Mouse (Mus musculus) cortical plate, adult 2 months (tissue): ENCODE data around the gene Rcor2. TPM values are rescaled to one million over a fixed set of nuclear protein-coding genes. Genes with fewer than 3 reads are reported as not detected.

Experiments
- H3K27ac ChIP-seq: fragments of 200-500 bp; 2 replicates; pipeline ENCODE4 v1.5.1; 2012; ENCODE audit warnings: low read length, control low read depth, inconsistent platforms; ENCODE audit not compliant: insufficient read depth
- H3K4me1 ChIP-seq: fragments of 200-500 bp; 2 replicates; pipeline ENCODE4 v1.6.1; 2011; ENCODE audit warnings: low read length; ENCODE audit not compliant: control insufficient read depth, insufficient read depth
- H3K4me3 ChIP-seq: fragments of 200-500 bp; 2 replicates; pipeline ENCODE4 v1.5.1; 2011; ENCODE audit warnings: mild to moderate bottlenecking, low read length, control low read depth; ENCODE audit not compliant: insufficient read depth
- CTCF ChIP-seq: fragments of 200-500 bp; IDR thresholded peaks from 2 replicates; pipeline ENCODE4 v1.5.1; 2011; ENCODE audit warnings: mild to moderate bottlenecking, control low read depth, low read length; ENCODE audit not compliant: insufficient read depth; ENCODE audit errors: extremely low read depth
- POLR2A ChIP-seq: fragments of 200-500 bp; IDR thresholded peaks from 2 replicates; pipeline ENCODE4 v1.6.1; 2011; ENCODE audit warnings: mild to moderate bottlenecking, low read length, control low read depth; ENCODE audit not compliant: insufficient read depth; ENCODE audit errors: extremely low read depth
- polyA plus RNA-seq: library from polyadenylated mRNA; depleted of rRNA; stranded (reverse); fragments of >200 nt; gene quantifications from 2 replicates; pipeline ENCODE4 v1.2.3, GENCODE M21; 2012; rRNA removed

The Rcor2 gene
- 18.9 and 21.8 TPM in 2 replicates for polyA plus RNA-seq

DNA sequence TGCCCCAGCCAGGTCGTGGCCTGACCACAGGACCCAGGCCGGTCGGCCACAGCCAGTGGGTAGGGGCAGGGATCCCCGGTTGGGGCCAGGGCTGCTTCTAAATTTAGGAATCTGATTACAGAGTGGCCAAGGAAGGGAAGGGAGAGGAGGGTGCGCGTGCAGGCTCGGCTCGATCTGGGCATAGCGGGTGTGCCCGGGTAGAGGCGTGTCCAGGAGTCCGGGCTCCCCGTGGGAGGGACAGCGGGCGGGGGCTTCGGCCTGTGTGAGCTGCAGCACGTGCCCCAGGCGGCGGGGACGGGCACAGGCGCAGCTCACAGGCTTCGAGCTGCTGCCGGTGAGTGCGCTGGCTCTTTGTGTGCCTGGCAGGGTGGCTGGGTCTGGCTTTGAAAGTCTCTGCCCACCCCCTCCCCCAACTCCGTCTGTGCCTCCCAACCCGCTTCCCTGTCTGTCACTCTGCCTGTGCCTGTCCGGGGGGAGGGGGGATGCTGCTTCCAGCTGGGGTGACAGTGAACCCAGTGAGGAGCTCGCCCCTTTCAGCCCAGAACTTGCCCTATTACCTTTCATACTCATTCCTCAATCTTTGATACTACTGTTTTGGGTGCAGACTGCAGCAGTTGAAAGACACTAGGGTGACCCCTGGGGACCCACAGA lies at the start of gene Rcor2:
TSS of gene Rcor2 (plus strand) at position 235 of the 651 bp plus-strand sequence.
- H3K4me1 ChIP-seq: no peaks in the 10 kb centered on the region; the same call in 1 of the 2 replicates
- no peak for TF ChIP-seq CTCF
- no peak for TF ChIP-seq POLR2A

GRCm38 (mm10) chr19:7217926-7218267 lies 49.2 kb upstream of the Rcor2 start:
- TF ChIP-seq CTCF (no peak), POLR2A (no peak)
- H3K4me1 ChIP-seq: peaks cover 10% of the 10 kb centered on the region
- H3K27ac ChIP-seq: no peak overlapping the region
- 0 out of 2 replicates have a peak overlapping the region, but pooled peaks have one; percentile 82 for H3K4me3 ChIP-seq

More for the DNA sequence above, at the start of gene Rcor2:
- Histone ChIP-seq H3K27ac (peak within 1 kb of the TSS; percentile 29; the same call in 1 of the 2 replicates), H3K4me3 (peak within 1 kb of the TSS; percentile 57; the same call in 1 of the 2 replicates)

GRCm38 (mm10) chr19:7218753-7219152 lies 48.4 kb upstream of the Rcor2 start:
- Histone ChIP-seq H3K4me3 (no peak overlapping the region), H3K27ac (no peak overlapping the region), H3K4me1 (peaks cover 8% of the 10 kb centered on the region)
- TF ChIP-seq CTCF (no peak), POLR2A (no peak)

GRCm38 (mm10) chr19:7222196-7222595 lies 44.9 kb upstream of the Rcor2 start:
- Histone ChIP-seq H3K27ac (no peak overlapping the region), H3K4me3 (no peak overlapping the region), H3K4me1 (no peaks in the 10 kb centered on the region)
- TF ChIP-seq POLR2A (no peak), CTCF (no peak)

- no peaks in the 10 kb centered on the region for H3K4me1 ChIP-seq
- no peak overlapping the region for H3K27ac ChIP-seq
- no peak overlapping the region for H3K4me3 ChIP-seq
- no peak for TF ChIP-seq POLR2A
- TF ChIP-seq CTCF: no peak
Observed at GRCm38 (mm10) chr19:7223488-7223887, 43.6 kb upstream of the Rcor2 start.

DNA sequence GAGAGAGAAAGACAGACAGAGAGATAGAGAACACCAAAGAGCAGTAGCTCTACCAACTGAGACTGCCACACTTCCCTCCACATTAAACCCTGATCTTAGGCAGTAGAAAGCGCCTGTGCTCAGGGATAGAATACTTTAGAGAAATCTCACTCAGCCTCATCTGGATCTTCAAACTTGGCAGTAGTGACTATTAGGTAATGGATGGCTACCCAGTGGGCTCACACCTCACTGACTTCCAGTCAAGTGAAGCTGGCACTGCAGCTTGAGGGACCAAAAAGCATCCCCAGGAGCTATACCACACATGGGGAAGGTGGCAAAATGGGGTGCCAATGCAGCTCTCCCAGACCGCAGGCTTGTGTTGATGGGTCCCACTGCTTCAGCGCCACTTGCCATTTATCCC lies 42.9 kb upstream of the Rcor2 start:
- Histone ChIP-seq H3K4me3 (no peak overlapping the region), H3K4me1 (no peaks in the 10 kb centered on the region), H3K27ac (no peak overlapping the region)
- TF ChIP-seq POLR2A: no peak
- no peak for TF ChIP-seq CTCF

DNA sequence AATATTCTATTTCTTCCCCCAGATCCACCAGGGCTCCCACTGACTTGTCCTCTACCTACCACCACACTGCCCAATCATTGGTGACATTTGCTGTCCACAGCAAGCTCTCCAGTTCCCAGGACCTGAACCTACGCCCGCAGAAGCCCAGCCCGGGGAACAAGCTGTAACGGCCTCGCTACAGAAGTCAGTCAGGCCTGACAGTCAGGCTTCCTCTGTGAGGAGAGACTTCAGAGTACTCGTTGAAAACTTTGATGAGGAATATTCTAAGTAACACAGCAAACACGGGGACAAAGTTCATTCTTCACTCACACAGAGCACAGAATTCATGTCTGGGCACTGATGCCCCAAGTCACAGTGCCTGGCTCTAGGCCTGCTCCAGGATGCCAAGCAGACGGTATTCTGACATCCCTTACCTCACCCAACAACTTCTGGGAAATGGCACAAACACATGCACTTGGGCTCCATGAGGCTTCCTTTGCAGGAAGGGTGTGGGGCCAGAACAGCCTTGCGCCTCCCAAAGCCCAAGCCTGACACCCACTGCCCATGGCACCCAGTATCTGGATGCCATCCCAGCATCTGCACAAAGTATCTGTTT lies 41.9 kb upstream of the Rcor2 start:
- no peak overlapping the region for H3K4me3 ChIP-seq
- H3K4me1 ChIP-seq: no peaks in the 10 kb centered on the region
- no peak overlapping the region for H3K27ac ChIP-seq
- TF ChIP-seq POLR2A (no peak), CTCF (no peak)

- H3K4me1 ChIP-seq: no peaks in the 10 kb centered on the region
- no peak overlapping the region for H3K4me3 ChIP-seq
- H3K27ac ChIP-seq: no peak overlapping the region
- no peak for TF ChIP-seq CTCF
- TF ChIP-seq POLR2A: no peak
Observed at GRCm38 (mm10) chr19:7226511-7226914, 40.6 kb upstream of the Rcor2 start.

- Histone ChIP-seq H3K4me1 (peaks cover under 1% of the 10 kb centered on the region; the same call in 1 of the 2 replicates), H3K4me3 (no peak overlapping the region), H3K27ac (no peak overlapping the region)
- no peak for TF ChIP-seq POLR2A
- peak; percentile 91 for TF ChIP-seq CTCF
Observed at GRCm38 (mm10) chr19:7234537-7235221, 32.4 kb upstream of the Rcor2 start.
